Mouse (Mus musculus): ENCODE results near the gene Slc39a5. TPM values are rescaled to one million over a fixed set of nuclear protein-coding genes. Genes with fewer than 3 reads are reported as not detected.

Slc39a5 gene
- polyA plus RNA-seq, 1 experiment from 2014 or later, result not detected

Small RNA genes within 50 kb of the gene (microRNA-seq; reads per million reads assigned to microRNA genes)
- gene Gm25361 (not detected), gene Gm26308 (not detected), gene Mir6914 (not detected), gene Mir6915 (3.9 reads per million, percentile 15 among the genes with 10 or more reads in this experiment)

Other genes starting within 250 kb of the Slc39a5 start
- 19.6 and 21.6 TPM in 2 replicates for gene Rbms2, start 220.9 kb downstream of the Slc39a5 start, polyA plus RNA-seq (2016; fragmentation: Nextera tagmentation; extraction: Ambion mirVana)
- gene Gls2, start 206.8 kb downstream of the Slc39a5 start, polyA plus RNA-seq (2016; fragmentation: Nextera tagmentation; extraction: Ambion mirVana), result 0.71 and 0.91 TPM in 2 replicates
- gene Spryd4, start 189.4 kb downstream of the Slc39a5 start, polyA plus RNA-seq (2016; fragmentation: Nextera tagmentation; extraction: Ambion mirVana), result 21.4 and 24.1 TPM in 2 replicates
- gene Mip, start 175.4 kb downstream of the Slc39a5 start, polyA plus RNA-seq (2016; fragmentation: Nextera tagmentation; extraction: Ambion mirVana), result 0.13 TPM in 1 of 2 replicates, not detected in the other
- 54.9 and 58.4 TPM in 2 replicates for gene Timeless, start 169.2 kb downstream of the Slc39a5 start, polyA plus RNA-seq (2016; fragmentation: Nextera tagmentation; extraction: Ambion mirVana)
- gene Apon, start 147.1 kb downstream of the Slc39a5 start, polyA plus RNA-seq (2016; fragmentation: Nextera tagmentation; extraction: Ambion mirVana), result 0.21 and 0.92 TPM in 2 replicates
- not detected in 2 replicates for gene Apof, start 132.6 kb downstream of the Slc39a5 start, polyA plus RNA-seq (2016; fragmentation: Nextera tagmentation; extraction: Ambion mirVana)
- 23.8 and 24.1 TPM in 2 replicates for gene Stat2, start 130.7 kb downstream of the Slc39a5 start, polyA plus RNA-seq (2016; fragmentation: Nextera tagmentation; extraction: Ambion mirVana)
- gene Il23a, start 102.5 kb downstream of the Slc39a5 start, polyA plus RNA-seq (2016; fragmentation: Nextera tagmentation; extraction: Ambion mirVana), result not detected in 2 replicates
- 39.8 and 41.7 TPM in 2 replicates for gene Pan2, start 97.9 kb downstream of the Slc39a5 start, polyA plus RNA-seq (2016; fragmentation: Nextera tagmentation; extraction: Ambion mirVana)
- 219 and 220 TPM in 2 replicates for gene Cnpy2, start 78.8 kb downstream of the Slc39a5 start, polyA plus RNA-seq (2016; fragmentation: Nextera tagmentation; extraction: Ambion mirVana)
- gene Cs, start 63.5 kb downstream of the Slc39a5 start, polyA plus RNA-seq (2016; fragmentation: Nextera tagmentation; extraction: Ambion mirVana), result 205 and 209 TPM in 2 replicates
- gene Coq10a, start 32.2 kb downstream of the Slc39a5 start, polyA plus RNA-seq (2016; fragmentation: Nextera tagmentation; extraction: Ambion mirVana), result 28.6 and 33.6 TPM in 2 replicates
- 12.9 and 13.5 TPM in 2 replicates for gene Ankrd52, start 24.1 kb downstream of the Slc39a5 start, polyA plus RNA-seq (2016; fragmentation: Nextera tagmentation; extraction: Ambion mirVana)
- gene Nabp2, start 10.3 kb upstream of the Slc39a5 start, polyA plus RNA-seq (2016; fragmentation: Nextera tagmentation; extraction: Ambion mirVana), result 127 and 147 TPM in 2 replicates
- gene Rnf41, start 10.4 kb upstream of the Slc39a5 start, polyA plus RNA-seq (2016; fragmentation: Nextera tagmentation; extraction: Ambion mirVana), result 57.6 and 60.7 TPM in 2 replicates
- 188 and 202 TPM in 2 replicates for gene Smarcc2, start 58.0 kb upstream of the Slc39a5 start, polyA plus RNA-seq (2016; fragmentation: Nextera tagmentation; extraction: Ambion mirVana)
- 747 and 793 TPM in 2 replicates for gene Myl6, start 92.9 kb upstream of the Slc39a5 start, polyA plus RNA-seq (2016; fragmentation: Nextera tagmentation; extraction: Ambion mirVana)
- gene Myl6b, start 97.5 kb upstream of the Slc39a5 start, polyA plus RNA-seq (2016; fragmentation: Nextera tagmentation; extraction: Ambion mirVana), result 2.7 and 3.0 TPM in 2 replicates
- 25.6 and 26.6 TPM in 2 replicates for gene Esyt1, start 124.6 kb upstream of the Slc39a5 start, polyA plus RNA-seq (2016; fragmentation: Nextera tagmentation; extraction: Ambion mirVana)
- gene Zc3h10, start 146.5 kb upstream of the Slc39a5 start, polyA plus RNA-seq (2016; fragmentation: Nextera tagmentation; extraction: Ambion mirVana), result 20.1 and 22.5 TPM in 2 replicates
- gene Rpl41, start 148.1 kb upstream of the Slc39a5 start, polyA plus RNA-seq (2016; fragmentation: Nextera tagmentation; extraction: Ambion mirVana), result 2,391 and 2,602 TPM in 2 replicates
- gene Pa2g4, start 164.8 kb upstream of the Slc39a5 start, polyA plus RNA-seq (2016; fragmentation: Nextera tagmentation; extraction: Ambion mirVana), result 164 and 170 TPM in 2 replicates
- gene Erbb3, start 188.4 kb upstream of the Slc39a5 start, polyA plus RNA-seq (2016; fragmentation: Nextera tagmentation; extraction: Ambion mirVana), result 0.76 and 0.94 TPM in 2 replicates
- gene Rps26, start 225.5 kb upstream of the Slc39a5 start, polyA plus RNA-seq (2016; fragmentation: Nextera tagmentation; extraction: Ambion mirVana), result 444 and 507 TPM in 2 replicates
- 8.3 and 10.4 TPM in 2 replicates for gene Ikzf4, start 244.8 kb upstream of the Slc39a5 start, polyA plus RNA-seq (2016; fragmentation: Nextera tagmentation; extraction: Ambion mirVana)

Data from midbrain, embryonic 12.5 days (tissue).